Mouse (Mus musculus): ENCODE results near the gene Lrrc4. TPM values are rescaled to one million over a fixed set of nuclear protein-coding genes. Genes with fewer than 3 reads are reported as not detected.

Gene Lrrc4
- polyA plus RNA-seq, 1 experiment, result 0.53 TPM

- WGBS, result 90% methylated on average over 8 of the region's 8 CpGs
- TF ChIP-seq CTCF (IDR thresholded peaks at IDR 0.05; ENCODE audit: extremely low read depth, insufficient read depth, insufficient read length, insufficient replicate concordance), result no peak
- no peak for TF ChIP-seq POLR2A (IDR thresholded peaks at IDR 0.05; ENCODE audit: low read depth, low read length)
- Histone ChIP-seq H3K4me1 (ENCODE audit: control insufficient read depth, insufficient read depth, insufficient read length) (no peaks in the 10 kb centered on the region), H3K27ac (ENCODE audit: insufficient read depth, low read length) (no peak overlapping the region), H3K27me3 (ENCODE audit: control insufficient read depth, insufficient read depth, low read length) (no peaks in the 10 kb centered on the region), H3K4me3 (ENCODE audit: extremely low read depth, insufficient read depth, insufficient read length) (no peak overlapping the region), H3K36me3 (ENCODE audit: control insufficient read depth, insufficient read depth, low read length) (no peaks in the 10 kb centered on the region)
- DNase-seq (ENCODE audit: low read depth in 1 of 2, low spot score in 2 of 2), result no peak
These were observed 149.8 kb downstream of the Lrrc4 start for GRCm38 (mm10) chr6:28681521-28682457.

GRCm38 (mm10) chr6:28680537-28680936, 151.0 kb downstream of the Lrrc4 start:
- Histone ChIP-seq H3K36me3 (ENCODE audit: control insufficient read depth, insufficient read depth, low read length) (no peaks in the 10 kb centered on the region), H3K4me3 (ENCODE audit: extremely low read depth, insufficient read depth, insufficient read length) (no peak overlapping the region), H3K4me1 (ENCODE audit: control insufficient read depth, insufficient read depth, insufficient read length) (no peaks in the 10 kb centered on the region), H3K27ac (ENCODE audit: insufficient read depth, low read length) (no peak overlapping the region), H3K27me3 (ENCODE audit: control insufficient read depth, insufficient read depth, low read length) (no peaks in the 10 kb centered on the region)
- 89% methylated on average over 4 of the region's 4 CpGs for WGBS
- no peak for TF ChIP-seq CTCF (IDR thresholded peaks at IDR 0.05; ENCODE audit: extremely low read depth, insufficient read depth, insufficient read length, insufficient replicate concordance)
- no peak for TF ChIP-seq POLR2A (IDR thresholded peaks at IDR 0.05; ENCODE audit: low read depth, low read length)
- DNase-seq (ENCODE audit: low read depth in 1 of 2, low spot score in 2 of 2), result no peak

GRCm38 (mm10) chr6:28678896-28679295, 152.7 kb downstream of the Lrrc4 start:
- Histone ChIP-seq H3K4me3 (ENCODE audit: extremely low read depth, insufficient read depth, insufficient read length) (no peak overlapping the region), H3K27me3 (ENCODE audit: control insufficient read depth, insufficient read depth, low read length) (no peaks in the 10 kb centered on the region), H3K27ac (ENCODE audit: insufficient read depth, low read length) (no peak overlapping the region), H3K36me3 (ENCODE audit: control insufficient read depth, insufficient read depth, low read length) (no peaks in the 10 kb centered on the region), H3K4me1 (ENCODE audit: control insufficient read depth, insufficient read depth, insufficient read length) (no peaks in the 10 kb centered on the region)
- no peak for TF ChIP-seq POLR2A (IDR thresholded peaks at IDR 0.05; ENCODE audit: low read depth, low read length)
- DNase-seq (ENCODE audit: low read depth in 1 of 2, low spot score in 2 of 2), result no peak
- WGBS, result 91% methylated on average over 1 of the region's 1 CpGs

GRCm38 (mm10) chr6:28674686-28675085, 156.9 kb downstream of the Lrrc4 start:
- TF ChIP-seq CTCF (IDR thresholded peaks at IDR 0.05; ENCODE audit: extremely low read depth, insufficient read depth, insufficient read length, insufficient replicate concordance), result no peak
- TF ChIP-seq POLR2A (IDR thresholded peaks at IDR 0.05; ENCODE audit: low read depth, low read length), result no peak
- 100% methylated on average over 1 of the region's 1 CpGs for WGBS

GRCm38 (mm10) chr6:28672388-28672787, 159.2 kb downstream of the Lrrc4 start:
- Histone ChIP-seq H3K27ac (ENCODE audit: insufficient read depth, low read length) (no peak overlapping the region), H3K4me3 (ENCODE audit: extremely low read depth, insufficient read depth, insufficient read length) (no peak overlapping the region), H3K27me3 (ENCODE audit: control insufficient read depth, insufficient read depth, low read length) (no peaks in the 10 kb centered on the region), H3K36me3 (ENCODE audit: control insufficient read depth, insufficient read depth, low read length) (peaks cover 2% of the 10 kb centered on the region), H3K4me1 (ENCODE audit: control insufficient read depth, insufficient read depth, insufficient read length) (no peaks in the 10 kb centered on the region)
- 88% methylated on average over 1 of the region's 1 CpGs for WGBS
- no peak for TF ChIP-seq POLR2A (IDR thresholded peaks at IDR 0.05; ENCODE audit: low read depth, low read length)
- TF ChIP-seq CTCF (IDR thresholded peaks at IDR 0.05; ENCODE audit: extremely low read depth, insufficient read depth, insufficient read length, insufficient replicate concordance), result no peak
- DNase-seq (ENCODE audit: low read depth in 1 of 2, low spot score in 2 of 2), result no peak

More at GRCm38 (mm10) chr6:28674686-28675085, 156.9 kb downstream of the Lrrc4 start:
- no peaks in the 10 kb centered on the region for H3K27me3 ChIP-seq (ENCODE audit: control insufficient read depth, insufficient read depth, low read length)
- no peaks in the 10 kb centered on the region for H3K4me1 ChIP-seq (ENCODE audit: control insufficient read depth, insufficient read depth, insufficient read length)
- no peak overlapping the region for H3K27ac ChIP-seq (ENCODE audit: insufficient read depth, low read length)
- no peak overlapping the region for H3K4me3 ChIP-seq (ENCODE audit: extremely low read depth, insufficient read depth, insufficient read length)
- H3K36me3 ChIP-seq (ENCODE audit: control insufficient read depth, insufficient read depth, low read length), result no peaks in the 10 kb centered on the region; the same call in 1 of the 2 replicates
- no peak for DNase-seq (ENCODE audit: low read depth in 1 of 2, low spot score in 2 of 2)

GRCm38 (mm10) chr6:28669251-28669650, 162.3 kb downstream of the Lrrc4 start:
- 95% methylated on average over 5 of the region's 5 CpGs for WGBS
- Histone ChIP-seq H3K27me3 (ENCODE audit: control insufficient read depth, insufficient read depth, low read length) (no peaks in the 10 kb centered on the region), H3K27ac (ENCODE audit: insufficient read depth, low read length) (no peak overlapping the region), H3K4me1 (ENCODE audit: control insufficient read depth, insufficient read depth, insufficient read length) (no peaks in the 10 kb centered on the region), H3K36me3 (ENCODE audit: control insufficient read depth, insufficient read depth, low read length) (peaks cover 2% of the 10 kb centered on the region), H3K4me3 (ENCODE audit: extremely low read depth, insufficient read depth, insufficient read length) (no peak overlapping the region)
- no peak for TF ChIP-seq POLR2A (IDR thresholded peaks at IDR 0.05; ENCODE audit: low read depth, low read length)
- TF ChIP-seq CTCF (IDR thresholded peaks at IDR 0.05; ENCODE audit: extremely low read depth, insufficient read depth, insufficient read length, insufficient replicate concordance), result no peak
- DNase-seq (ENCODE audit: low read depth in 1 of 2, low spot score in 2 of 2), result no peak

GRCm38 (mm10) chr6:28667586-28667985, 164.0 kb downstream of the Lrrc4 start:
- no peak overlapping the region for H3K4me3 ChIP-seq (ENCODE audit: extremely low read depth, insufficient read depth, insufficient read length)
- 95% methylated on average over 1 of the region's 1 CpGs for WGBS
- no peaks in the 10 kb centered on the region for H3K4me1 ChIP-seq (ENCODE audit: control insufficient read depth, insufficient read depth, insufficient read length)
- TF ChIP-seq POLR2A (IDR thresholded peaks at IDR 0.05; ENCODE audit: low read depth, low read length), result no peak
- DNase-seq (ENCODE audit: low read depth in 1 of 2, low spot score in 2 of 2), result no peak
- peaks cover 2% of the 10 kb centered on the region for H3K36me3 ChIP-seq (ENCODE audit: control insufficient read depth, insufficient read depth, low read length)
- no peak overlapping the region for H3K27ac ChIP-seq (ENCODE audit: insufficient read depth, low read length)
- no peaks in the 10 kb centered on the region for H3K27me3 ChIP-seq (ENCODE audit: control insufficient read depth, insufficient read depth, low read length)
